Mouse (Mus musculus): Measurements from ENCODE around the gene Zcwpw1.
"Not testable (repeated sequence)": the region's sequence is repeated elsewhere in the genome, so short reads cannot be mapped to it uniquely, and the experiment has no call there.

The Zcwpw1 gene

DNA sequence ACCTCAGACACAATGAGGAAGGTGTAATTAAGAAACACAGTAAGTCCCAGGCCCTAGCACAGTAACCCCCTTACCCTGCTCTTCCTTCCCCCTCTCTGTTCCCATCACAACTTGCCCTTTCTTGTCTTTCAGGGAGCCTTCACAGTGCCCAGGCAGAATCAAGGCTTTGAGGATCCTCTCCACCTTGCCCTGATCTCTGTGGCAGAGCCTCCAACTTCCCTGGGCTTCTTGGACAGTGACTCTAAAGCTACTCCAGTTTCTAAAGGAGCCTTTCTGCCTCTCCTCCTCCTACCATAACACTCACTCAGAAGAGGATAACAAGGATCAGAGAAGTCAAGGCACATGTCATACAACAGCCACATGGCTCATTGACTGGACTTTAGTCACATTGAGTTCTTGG lies 49.0 kb downstream of the Zcwpw1 start:
- no peak for DNase-seq

DNA sequence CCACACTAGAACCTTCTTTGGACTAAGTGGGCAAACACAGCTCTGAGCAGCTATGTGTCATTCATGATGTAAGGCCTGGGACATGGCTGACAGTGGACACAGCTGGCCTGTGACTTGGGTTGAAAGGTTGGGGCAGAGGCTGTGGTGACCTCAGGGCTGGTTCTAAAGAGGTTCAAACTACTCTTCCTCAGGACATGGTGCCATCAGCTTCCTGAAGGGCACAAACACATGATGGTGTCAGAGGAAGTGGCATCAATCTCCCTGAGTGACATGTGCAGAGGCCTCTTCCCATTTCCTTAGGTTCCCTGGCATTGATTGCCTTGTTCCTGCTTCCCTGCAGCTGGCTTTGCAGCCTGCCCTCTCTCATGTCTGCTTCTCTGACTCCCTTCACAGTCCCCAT lies 49.5 kb downstream of the Zcwpw1 start:
- DNase-seq: not testable (repeated sequence)

GRCm38 (mm10) chr5:137850313-137850712 lies 62.7 kb downstream of the Zcwpw1 start:
- DNase-seq: not testable (repeated sequence)

- DNase-seq: not testable (repeated sequence)
Measured at GRCm38 (mm10) chr5:137854907-137855306, 67.3 kb downstream of the Zcwpw1 start.

DNA sequence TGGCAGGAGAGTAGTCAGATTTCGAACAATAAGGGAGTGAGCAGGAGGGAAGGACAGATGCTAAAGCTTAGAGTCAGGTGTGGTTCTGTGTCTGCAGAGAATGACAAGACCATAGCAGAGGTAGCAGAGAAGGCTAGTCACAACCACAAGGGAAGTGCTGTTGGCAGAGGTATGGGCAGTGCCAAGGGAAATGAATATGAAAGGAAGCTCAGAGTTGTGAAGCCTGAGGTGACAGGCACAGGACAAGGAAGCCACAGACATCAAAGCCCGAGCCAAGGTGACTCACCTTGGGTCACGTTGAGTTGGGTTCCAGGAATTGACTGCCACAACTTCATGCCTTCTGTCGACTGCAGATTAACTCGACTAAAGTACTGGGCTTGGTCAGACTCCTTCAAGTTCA lies 69.3 kb downstream of the Zcwpw1 start:
- not testable (repeated sequence) for DNase-seq

GRCm38 (mm10) chr5:137857960-137858710 lies 70.5 kb downstream of the Zcwpw1 start, which contains the start of gene Pilrb1:
Gene Pilrb1 (minus strand): TSS chr5:137858106.
- peak in 1 of 2 experiments; percentile 19 for DNase-seq

DNA sequence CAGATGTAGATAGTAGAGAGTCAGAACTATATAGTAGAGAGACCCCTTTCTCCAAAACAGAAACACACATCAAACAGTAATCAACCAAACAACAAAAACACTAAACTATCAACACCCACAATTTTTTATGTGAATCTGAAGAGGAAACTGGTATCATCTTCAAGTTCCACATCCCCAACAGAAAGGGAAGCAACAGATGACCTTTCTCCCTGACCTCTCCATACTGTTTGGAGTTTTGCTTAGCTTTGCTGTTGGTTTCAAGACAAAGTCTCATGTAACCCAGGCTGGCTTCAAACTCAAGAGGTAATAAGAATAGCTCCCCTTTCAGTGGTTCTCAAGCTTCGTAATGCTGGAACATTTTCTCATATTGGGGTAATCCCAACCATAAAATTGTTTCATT lies 76.4 kb downstream of the Zcwpw1 start:
- not testable (repeated sequence) for DNase-seq

DNA sequence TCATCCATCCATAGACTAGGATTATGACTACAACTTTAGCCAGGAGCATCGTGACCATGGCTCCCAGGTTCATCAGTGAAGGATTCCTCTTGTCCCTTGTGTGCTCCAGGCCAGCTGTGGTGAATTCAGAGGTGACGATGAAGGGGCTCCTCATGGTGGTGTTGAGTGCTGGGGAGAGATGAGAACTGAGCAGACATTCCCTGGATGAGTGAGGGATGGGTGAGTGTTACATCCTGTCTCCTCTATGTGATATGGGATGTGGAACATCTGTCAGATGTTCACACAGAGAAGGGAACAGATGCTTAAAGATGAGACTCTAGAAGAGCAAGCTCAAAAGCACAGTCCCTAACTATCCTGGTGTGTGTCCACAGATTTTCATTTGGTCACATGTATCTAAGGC lies 81.0 kb downstream of the Zcwpw1 start:
- DNase-seq: not testable (repeated sequence)

DNA sequence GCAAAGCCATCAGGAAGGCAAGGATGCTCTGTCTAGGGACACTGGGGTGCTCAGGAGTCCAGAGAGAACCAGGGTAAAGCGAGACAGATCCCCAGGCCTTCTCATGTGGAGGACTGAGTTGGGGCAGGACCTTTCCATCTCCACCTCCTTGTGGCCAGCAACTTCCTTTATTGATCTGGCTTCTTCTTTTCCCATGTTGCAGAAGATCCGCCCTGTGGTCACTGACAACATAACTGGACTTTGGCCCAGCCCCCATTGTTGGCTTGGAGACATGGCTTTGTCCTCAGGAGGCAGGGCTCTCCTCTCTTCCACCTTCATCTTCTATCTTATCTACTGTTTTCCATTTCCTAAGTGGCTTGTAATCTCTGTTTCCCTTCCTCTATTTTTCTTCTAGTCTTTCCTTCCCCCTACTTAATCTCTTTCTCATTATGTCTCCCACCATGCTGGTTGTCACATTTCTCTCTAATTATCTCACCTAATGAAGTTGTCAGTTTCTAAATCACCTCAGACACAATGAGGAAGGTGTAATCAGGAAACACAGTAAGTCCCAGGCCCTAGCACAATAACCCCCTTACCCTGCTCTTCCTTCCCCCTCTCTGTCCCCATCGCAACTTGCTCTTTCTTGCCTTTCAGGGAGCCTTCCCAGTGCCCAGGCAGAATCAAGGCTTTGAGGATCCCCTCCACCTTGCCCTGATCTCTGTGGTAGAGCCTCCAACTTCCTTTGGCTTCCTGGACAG lies 84.2 kb downstream of the Zcwpw1 start, which contains the start of gene Pilrb2:
Pilrb2 (minus strand) TSS at position 172 of the 737 bp plus-strand sequence.
- not testable (repeated sequence) for DNase-seq
